Mouse (Mus musculus): ENCODE measurements at regions not wholly inside any gene's neighbourhood (a gene's known extent, or its start where the extent isn't known, plus 50 kb on each side); places are given as distances from the start of the nearest gene placed in this dataset.

GRCm38 (mm10) chr1:124517543-124518171 lies 472.3 kb upstream of the Dpp10 start:
- no peaks in the 10 kb centered on the region for H3K36me3 ChIP-seq (ENCODE audit: control insufficient read depth, insufficient read depth)
- no peak overlapping the region for H3K4me2 ChIP-seq (replicated peaks; ENCODE audit: low read depth)
- no peaks in the 10 kb centered on the region for H3K4me1 ChIP-seq (replicated peaks; ENCODE audit: control insufficient read depth, insufficient read depth, low read length)
- no peak overlapping the region for H3K27ac ChIP-seq (ENCODE audit: low read depth, low read length)
- H3K27me3 ChIP-seq (replicated peaks; ENCODE audit: control insufficient read depth, insufficient read depth, low read length), result no peaks in the 10 kb centered on the region
- no peak overlapping the region for H3K4me3 ChIP-seq (ENCODE audit: low read depth, low read length)
- WGBS, result 90% methylated on average over 3 of the region's 3 CpGs
- H3K9me3 ChIP-seq (ENCODE audit: control insufficient read depth), result 0 out of 2 replicates have a peak, but pooled peaks cover 3% of the 10 kb centered on the region
- no peak overlapping the region for H3K9ac ChIP-seq (ENCODE audit: low read depth, low read length)
- TF ChIP-seq CTCF (IDR thresholded peaks at IDR 0.05; ENCODE audit: low read depth), result 0 out of 2 replicates have a peak, but pooled peaks have one; percentile 12
- no peak for ATAC-seq

DNA sequence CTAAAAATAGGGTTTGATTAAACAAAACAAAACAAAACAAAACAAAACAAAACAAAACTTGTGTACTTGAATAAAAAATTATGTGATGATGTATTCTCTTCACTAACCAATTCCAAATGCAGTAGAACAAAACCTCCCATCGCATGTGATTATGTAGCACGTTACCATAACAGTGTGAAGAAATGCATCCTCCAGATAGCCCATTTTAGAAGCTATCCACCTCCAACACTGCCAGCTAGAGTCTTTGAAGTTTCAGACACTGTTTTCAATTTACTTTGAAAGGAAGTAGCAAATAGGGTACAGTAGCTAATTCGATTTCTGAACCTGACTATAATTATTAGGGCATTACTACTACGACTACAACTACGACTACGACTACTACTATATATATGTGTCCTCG lies 465.1 kb upstream of the Dpp10 start:
- H3K27me3 ChIP-seq (replicated peaks; ENCODE audit: control insufficient read depth, insufficient read depth, low read length), result no peaks in the 10 kb centered on the region
- H3K9ac ChIP-seq (ENCODE audit: low read depth, low read length), result no peak overlapping the region
- no peaks in the 10 kb centered on the region for H3K9me3 ChIP-seq (ENCODE audit: control insufficient read depth)
- H3K4me3 ChIP-seq (ENCODE audit: low read depth, low read length), result no peak overlapping the region
- no peak overlapping the region for H3K4me2 ChIP-seq (replicated peaks; ENCODE audit: low read depth)
- no peaks in the 10 kb centered on the region for H3K4me1 ChIP-seq (replicated peaks; ENCODE audit: control insufficient read depth, insufficient read depth, low read length)
- 88% methylated on average over 7 of the region's 7 CpGs for WGBS
- H3K27ac ChIP-seq (ENCODE audit: low read depth, low read length), result no peak overlapping the region
- TF ChIP-seq CTCF (IDR thresholded peaks at IDR 0.05; ENCODE audit: low read depth), result no peak
- no peaks in the 10 kb centered on the region for H3K36me3 ChIP-seq (ENCODE audit: control insufficient read depth, insufficient read depth)
- ATAC-seq, result no peak

DNA sequence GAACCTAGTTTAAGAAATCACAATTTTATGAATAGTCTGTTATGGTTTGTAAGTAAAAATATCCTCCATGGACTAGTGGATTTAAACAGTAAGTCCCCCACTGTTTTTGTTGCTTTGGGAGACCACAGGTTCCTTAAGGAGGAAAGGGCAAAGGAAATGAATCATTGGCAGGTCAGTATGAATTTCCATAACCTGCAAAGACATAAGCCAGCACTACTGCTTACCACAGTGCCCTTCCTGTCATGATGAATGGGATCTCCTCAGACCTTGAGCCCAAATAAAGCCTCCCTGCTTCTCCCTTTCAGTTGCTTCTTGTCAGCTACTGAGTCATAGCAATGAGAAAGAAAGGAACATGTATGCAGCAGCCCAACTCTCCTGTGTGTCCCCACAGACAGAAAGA lies 443.1 kb upstream of the Dpp10 start:
- Histone ChIP-seq H3K4me1 (replicated peaks; ENCODE audit: control insufficient read depth, insufficient read depth, low read length) (no peaks in the 10 kb centered on the region), H3K4me3 (ENCODE audit: low read depth, low read length) (no peak overlapping the region), H3K9me3 (ENCODE audit: control insufficient read depth) (no peaks in the 10 kb centered on the region), H3K36me3 (ENCODE audit: control insufficient read depth, insufficient read depth) (no peaks in the 10 kb centered on the region), H3K4me2 (replicated peaks; ENCODE audit: low read depth) (no peak overlapping the region), H3K27ac (ENCODE audit: low read depth, low read length) (no peak overlapping the region), H3K27me3 (replicated peaks; ENCODE audit: control insufficient read depth, insufficient read depth, low read length) (no peaks in the 10 kb centered on the region), H3K9ac (ENCODE audit: low read depth, low read length) (no peak overlapping the region)
- no peak for TF ChIP-seq CTCF (IDR thresholded peaks at IDR 0.05; ENCODE audit: low read depth)
- no peak for ATAC-seq

- H3K27me3 ChIP-seq (replicated peaks; ENCODE audit: control insufficient read depth, insufficient read depth, low read length), result no peaks in the 10 kb centered on the region
- no peak overlapping the region for H3K9ac ChIP-seq (ENCODE audit: low read depth, low read length)
- no peak for ATAC-seq
- no peak overlapping the region for H3K27ac ChIP-seq (ENCODE audit: low read depth, low read length)
- H3K36me3 ChIP-seq (ENCODE audit: control insufficient read depth, insufficient read depth), result no peaks in the 10 kb centered on the region
- H3K4me1 ChIP-seq (replicated peaks; ENCODE audit: control insufficient read depth, insufficient read depth, low read length), result no peaks in the 10 kb centered on the region
- no peak overlapping the region for H3K4me2 ChIP-seq (replicated peaks; ENCODE audit: low read depth)
- no peak overlapping the region for H3K4me3 ChIP-seq (ENCODE audit: low read depth, low read length)
- no peaks in the 10 kb centered on the region for H3K9me3 ChIP-seq (ENCODE audit: control insufficient read depth)
- no peak for TF ChIP-seq CTCF (IDR thresholded peaks at IDR 0.05; ENCODE audit: low read depth)
Observed at GRCm38 (mm10) chr1:124487965-124488364, 442.6 kb upstream of the Dpp10 start.

GRCm38 (mm10) chr1:124450128-124450527 lies 404.8 kb upstream of the Dpp10 start:
- ATAC-seq, result no peak
- Histone ChIP-seq H3K4me1 (replicated peaks; ENCODE audit: control insufficient read depth, insufficient read depth, low read length) (no peaks in the 10 kb centered on the region), H3K36me3 (ENCODE audit: control insufficient read depth, insufficient read depth) (no peaks in the 10 kb centered on the region), H3K4me3 (ENCODE audit: low read depth, low read length) (no peak overlapping the region), H3K4me2 (replicated peaks; ENCODE audit: low read depth) (no peak overlapping the region), H3K27ac (ENCODE audit: low read depth, low read length) (no peak overlapping the region), H3K27me3 (replicated peaks; ENCODE audit: control insufficient read depth, insufficient read depth, low read length) (no peaks in the 10 kb centered on the region), H3K9ac (ENCODE audit: low read depth, low read length) (no peak overlapping the region), H3K9me3 (ENCODE audit: control insufficient read depth) (no peaks in the 10 kb centered on the region)
- TF ChIP-seq CTCF (IDR thresholded peaks at IDR 0.05; ENCODE audit: low read depth), result peak; percentile 39
- 27% methylated on average over 1 of the region's 1 CpGs for whole genome bisulfite sequencing

- no peak overlapping the region for H3K4me2 ChIP-seq (replicated peaks; ENCODE audit: low read depth)
- no peak for TF ChIP-seq CTCF (IDR thresholded peaks at IDR 0.05; ENCODE audit: low read depth)
- H3K27ac ChIP-seq (ENCODE audit: low read depth, low read length), result no peak overlapping the region
- 76% methylated on average over 1 of the region's 1 CpGs for WGBS
- H3K4me3 ChIP-seq (ENCODE audit: low read depth, low read length), result no peak overlapping the region
- ATAC-seq, result no peak
- H3K4me1 ChIP-seq (replicated peaks; ENCODE audit: control insufficient read depth, insufficient read depth, low read length), result no peaks in the 10 kb centered on the region
- no peaks in the 10 kb centered on the region for H3K36me3 ChIP-seq (ENCODE audit: control insufficient read depth, insufficient read depth)
- no peaks in the 10 kb centered on the region for H3K27me3 ChIP-seq (replicated peaks; ENCODE audit: control insufficient read depth, insufficient read depth, low read length)
- H3K9ac ChIP-seq (ENCODE audit: low read depth, low read length), result no peak overlapping the region
- no peaks in the 10 kb centered on the region for H3K9me3 ChIP-seq (ENCODE audit: control insufficient read depth)
Observed at GRCm38 (mm10) chr1:124439526-124439925, 394.2 kb upstream of the Dpp10 start.

DNA sequence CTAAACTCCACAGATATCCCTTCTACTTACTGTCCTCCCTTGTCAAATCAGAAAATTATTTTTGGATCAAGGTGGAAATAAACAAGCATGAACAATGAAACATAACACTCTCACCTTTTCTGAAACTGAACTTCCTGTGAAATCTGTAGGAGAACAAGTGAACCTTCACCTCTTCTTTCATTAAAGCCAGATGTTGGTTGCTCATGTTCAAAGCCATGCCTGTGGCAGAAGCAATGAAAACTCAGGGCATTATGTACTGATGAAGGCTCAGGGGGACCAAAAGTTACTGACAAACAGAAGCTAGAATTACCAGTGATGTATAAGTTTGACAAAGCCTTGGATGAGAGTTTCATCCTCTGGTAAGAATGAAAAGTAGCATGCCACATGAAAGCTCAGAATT lies 390.5 kb upstream of the Dpp10 start:
- Histone ChIP-seq H3K4me3 (ENCODE audit: low read depth, low read length) (no peak overlapping the region), H3K4me2 (replicated peaks; ENCODE audit: low read depth) (no peak overlapping the region), H3K4me1 (replicated peaks; ENCODE audit: control insufficient read depth, insufficient read depth, low read length) (no peaks in the 10 kb centered on the region), H3K9ac (ENCODE audit: low read depth, low read length) (no peak overlapping the region), H3K36me3 (ENCODE audit: control insufficient read depth, insufficient read depth) (no peaks in the 10 kb centered on the region), H3K27me3 (replicated peaks; ENCODE audit: control insufficient read depth, insufficient read depth, low read length) (no peaks in the 10 kb centered on the region), H3K27ac (ENCODE audit: low read depth, low read length) (no peak overlapping the region), H3K9me3 (ENCODE audit: control insufficient read depth) (no peaks in the 10 kb centered on the region)
- no peak for ATAC-seq
- no peak for TF ChIP-seq CTCF (IDR thresholded peaks at IDR 0.05; ENCODE audit: low read depth)

Data from intestine, postnatal 0 days (tissue).